Mouse (Mus musculus) spleen, embryonic (tissue): ENCODE data around the gene Kcnk2.

Source experiments
- CTCF ChIA-PET: fragments of 350-600 bp; sonication (Branson Sonifier 250); formaldehyde crosslinking; loops from one replicate; lab custom pipeline; 2022; lab: Charles Lee

Gene Kcnk2

DNA sequence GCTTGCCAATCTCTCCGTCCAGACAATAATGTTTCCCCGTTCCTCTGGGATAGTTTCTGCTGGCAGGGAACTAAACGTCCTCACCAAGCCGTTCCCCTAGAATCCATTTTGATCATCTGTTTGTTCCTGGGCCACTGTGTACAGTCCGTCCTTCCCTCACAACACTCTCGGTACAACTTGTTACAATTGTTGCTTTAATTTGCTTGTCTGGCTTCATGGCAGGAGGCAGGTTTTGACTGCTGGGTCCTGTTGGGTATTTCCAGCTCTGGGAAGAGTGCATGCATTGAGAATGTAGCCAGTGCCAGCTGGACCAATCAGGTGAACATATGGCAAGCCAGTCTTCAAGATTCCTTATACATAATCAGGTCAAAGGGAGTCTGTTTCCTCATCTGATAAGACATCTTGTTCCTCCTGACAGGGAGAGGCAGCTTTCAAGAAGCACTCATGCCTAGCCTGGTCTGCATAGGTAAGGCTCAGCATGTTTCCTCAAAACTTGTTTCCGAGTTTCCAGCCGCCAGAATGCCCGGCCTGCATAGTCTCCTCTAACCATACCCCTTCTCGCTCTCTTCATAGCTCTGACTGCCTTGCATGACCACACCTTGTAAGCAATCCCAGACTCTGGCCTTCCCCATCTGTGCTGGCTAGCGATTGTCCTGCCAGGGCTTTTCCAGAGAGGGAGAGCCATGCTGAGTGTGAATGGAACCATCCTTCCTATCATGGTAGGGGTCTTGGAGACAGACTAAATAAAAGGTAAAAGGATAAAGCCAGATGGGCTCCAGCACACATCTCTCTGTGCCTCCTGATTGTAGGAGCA lies 184.1 kb downstream of the Kcnk2 start:
- CTCF ChIA-PET = no interaction called here

DNA sequence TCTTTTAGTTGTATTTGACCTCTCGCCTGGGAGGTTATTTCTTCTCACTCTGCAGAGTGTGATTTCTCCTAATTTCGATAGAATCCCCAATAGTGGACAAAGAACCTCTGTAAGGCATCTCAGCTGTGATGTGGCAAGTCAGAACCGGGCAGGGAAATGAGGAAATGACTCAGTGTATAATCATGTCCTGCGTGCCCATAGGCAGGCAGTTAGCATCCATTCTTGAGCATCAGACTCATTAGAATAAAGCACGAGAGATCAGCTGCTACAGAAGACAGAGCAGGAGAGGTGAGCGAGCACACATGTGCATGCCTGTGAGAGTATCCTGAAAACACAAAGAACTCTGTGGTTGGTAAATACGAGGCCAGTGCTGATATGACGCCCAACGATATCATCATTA lies 186.9 kb downstream of the Kcnk2 start:
- CTCF ChIA-PET = no interaction called here

DNA sequence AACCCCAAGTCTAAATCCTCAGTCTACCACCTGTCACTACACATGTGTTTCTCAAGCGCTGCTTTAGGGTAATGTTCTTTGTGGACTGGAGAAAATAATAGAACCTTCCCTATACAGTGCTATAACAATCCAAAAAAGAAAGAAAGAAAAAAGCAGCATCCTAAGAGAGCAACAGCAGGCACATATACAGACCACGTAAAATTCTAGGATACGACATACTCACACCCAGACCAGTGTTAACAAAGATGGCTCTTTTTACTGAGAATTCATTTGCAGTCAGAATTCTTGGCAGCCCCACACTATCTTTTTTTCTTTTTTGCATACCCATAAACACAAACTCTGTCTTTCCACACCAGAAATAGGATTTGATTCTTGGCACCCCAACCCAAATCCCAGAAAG lies 187.6 kb downstream of the Kcnk2 start:
- CTCF ChIA-PET = interaction anchor here (0.7 kb wide), 1 partner anchor 30 kb away, joined by 5 read pairs; no protein-coding TSS in a partner anchor

GRCm38 (mm10) chr1:189209715-189210108 lies 192.4 kb downstream of the Kcnk2 start:
- CTCF ChIA-PET = no interaction called here

DNA sequence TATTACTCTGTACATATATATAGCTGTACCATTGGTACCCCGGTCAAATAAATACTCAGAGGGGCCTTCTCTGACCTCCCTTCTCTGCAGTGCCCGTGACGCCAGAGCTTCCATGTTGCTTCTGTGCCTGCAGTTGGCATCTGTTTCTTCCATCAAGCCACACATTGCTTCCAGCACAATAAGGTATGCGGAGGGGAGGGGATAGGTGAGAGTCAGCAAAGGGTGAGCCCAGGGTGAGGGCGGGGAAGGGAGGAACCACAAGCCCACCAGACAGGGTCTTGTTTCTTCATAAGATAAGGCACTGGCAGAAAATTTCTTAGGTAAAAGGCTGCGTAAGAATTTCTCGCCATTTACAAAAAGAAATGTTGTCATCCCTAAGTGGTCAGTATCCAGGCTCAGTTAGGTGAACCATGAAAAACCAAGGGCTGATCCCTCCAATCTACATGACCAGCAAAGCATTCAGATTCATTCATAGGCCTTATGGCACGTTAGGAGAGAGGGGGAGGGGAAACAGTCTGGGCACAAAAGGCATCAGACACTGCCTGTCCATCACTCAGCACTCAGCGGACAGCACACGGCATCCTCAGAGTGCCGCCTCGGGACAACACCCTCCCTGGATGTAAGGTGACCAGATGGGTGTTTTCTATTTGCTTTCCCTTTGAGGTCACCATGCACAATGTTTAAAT lies 192.9 kb downstream of the Kcnk2 start:
- CTCF ChIA-PET = no interaction called here

DNA sequence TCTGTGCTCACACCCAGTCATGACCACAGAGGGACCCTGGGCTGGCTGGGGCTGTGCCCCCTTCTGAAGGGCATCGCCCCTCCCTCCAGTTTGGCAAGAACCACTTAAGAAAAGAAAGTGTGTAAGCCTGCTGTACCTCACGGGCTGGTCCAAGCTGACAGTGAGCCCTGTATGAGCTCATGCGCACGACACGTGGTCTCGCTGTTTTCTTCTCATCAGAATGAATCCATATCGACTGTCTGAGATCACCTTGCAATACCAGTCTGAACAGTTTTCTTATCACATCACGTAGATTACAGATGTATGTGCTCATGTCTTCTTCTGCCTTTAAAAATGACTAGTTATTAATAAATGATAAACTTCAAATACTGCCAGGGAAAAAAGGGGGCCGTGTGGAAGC lies 193.5 kb downstream of the Kcnk2 start:
- CTCF ChIA-PET = no interaction called here

- CTCF ChIA-PET = interaction anchor here (0.6 kb wide), 1 partner anchor 27 kb away, joined by 3 read pairs; no protein-coding TSS in a partner anchor
These were observed 206.3 kb downstream of the Kcnk2 start for GRCm38 (mm10) chr1:189195758-189196157.

- CTCF ChIA-PET = no interaction called here
These were observed 214.2 kb downstream of the Kcnk2 start for GRCm38 (mm10) chr1:189187737-189188390.

GRCm38 (mm10) chr1:189185206-189185750 lies 216.8 kb downstream of the Kcnk2 start:
- CTCF ChIA-PET = no interaction called here

DNA sequence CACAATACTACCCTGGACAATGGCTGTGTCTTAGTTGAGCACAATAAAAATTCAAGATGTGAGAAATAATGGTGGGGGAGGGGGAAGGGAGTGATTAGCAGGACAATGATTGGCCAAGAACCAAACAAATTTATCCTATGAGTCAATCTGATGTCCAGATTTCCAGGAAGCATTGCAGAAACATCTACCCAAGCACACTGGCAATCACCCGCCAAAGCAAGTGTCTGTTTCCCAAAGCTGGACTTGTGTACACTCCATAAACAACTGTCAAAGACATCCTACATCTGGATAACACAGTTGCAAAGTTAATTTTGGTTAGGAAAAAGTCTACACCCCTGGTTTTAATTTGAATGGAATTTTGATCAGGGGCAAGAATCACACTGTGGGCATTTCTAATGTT lies 224.3 kb downstream of the Kcnk2 start:
- CTCF ChIA-PET = no interaction called here

- CTCF ChIA-PET = no interaction called here
These were observed 228.6 kb downstream of the Kcnk2 start for GRCm38 (mm10) chr1:189173479-189173878.

DNA sequence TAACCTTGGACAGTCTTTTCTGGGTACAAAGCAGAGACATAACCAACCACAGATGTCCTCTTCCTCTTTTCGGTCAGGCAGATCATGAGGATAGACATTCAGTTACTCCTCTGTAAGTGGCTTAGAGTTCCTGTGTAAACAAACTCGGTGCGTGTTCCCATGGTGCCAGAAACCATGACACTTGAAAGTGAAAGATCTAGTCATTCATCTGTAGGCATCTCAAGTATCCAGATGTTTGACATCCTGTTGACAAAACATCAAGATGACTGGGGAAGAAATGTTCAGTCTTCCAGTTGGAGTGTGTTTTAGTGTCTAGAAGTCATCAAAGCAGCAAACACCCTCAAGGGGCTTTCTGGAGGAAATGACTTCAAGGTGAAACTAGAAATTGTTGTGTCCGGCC lies 230.9 kb downstream of the Kcnk2 start:
- CTCF ChIA-PET = no interaction called here

- CTCF ChIA-PET = no interaction called here
These were observed 236.3 kb downstream of the Kcnk2 start for GRCm38 (mm10) chr1:189165756-189166155.

DNA sequence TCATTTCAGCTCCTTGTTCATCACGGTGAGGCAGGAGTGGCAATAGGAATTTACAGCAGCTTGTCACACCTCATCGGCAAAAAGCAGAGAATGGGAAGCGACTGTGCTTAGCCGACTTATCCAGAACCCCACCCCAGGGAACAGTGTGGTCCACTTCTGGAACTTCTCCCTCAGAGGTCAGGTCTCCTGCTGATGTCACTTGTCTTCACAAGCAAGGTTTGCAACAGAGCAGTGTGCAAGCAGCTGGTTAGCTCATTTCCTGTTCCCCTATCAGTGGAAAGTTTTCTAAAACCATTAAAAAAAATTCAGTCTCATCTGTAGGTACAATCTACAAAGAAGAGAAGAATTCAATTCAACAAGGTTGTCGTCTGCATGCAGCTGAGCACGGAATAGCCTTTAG lies 236.9 kb downstream of the Kcnk2 start:
- CTCF ChIA-PET = no interaction called here

GRCm38 (mm10) chr1:189164721-189165120 lies 237.4 kb downstream of the Kcnk2 start:
- CTCF ChIA-PET = no interaction called here

- CTCF ChIA-PET = no interaction called here
These were observed 237.8 kb downstream of the Kcnk2 start for GRCm38 (mm10) chr1:189164241-189164640.
